Mouse (Mus musculus) mesoderm, embryonic 11.5 days (tissue): ENCODE results near the gene Bcor.
A peak's percentile ranks its signal among the peaks of the same experiment; 100 is the strongest.

Experiments used
- DNase-seq: peaks from one replicate; pipeline ENCODE4 v3.0.0-alpha.2; 2012; ENCODE audit warnings: low read depth, low spot score

The Bcor gene

GRCm38 (mm10) chrX:12127106-12127670 lies 33.0 kb downstream of the Bcor start:
- no peak for DNase-seq

- no peak for DNase-seq
Measured at GRCm38 (mm10) chrX:12126408-12127105, 33.6 kb downstream of the Bcor start.

GRCm38 (mm10) chrX:12124571-12124970 lies 35.6 kb downstream of the Bcor start:
- no peak for DNase-seq

GRCm38 (mm10) chrX:12123687-12124087 lies 36.5 kb downstream of the Bcor start:
- DNase-seq, result no peak

- DNase-seq, result peak; percentile 67
Measured at GRCm38 (mm10) chrX:12122594-12123331, 37.4 kb downstream of the Bcor start.

- no peak for DNase-seq
Measured at GRCm38 (mm10) chrX:12119476-12119875, 40.7 kb downstream of the Bcor start.

GRCm38 (mm10) chrX:12116128-12116527 lies 44.0 kb downstream of the Bcor start:
- no peak for DNase-seq

- DNase-seq, result no peak
Measured at GRCm38 (mm10) chrX:12112166-12112565, 48.0 kb downstream of the Bcor start.

- no peak for DNase-seq
Measured at GRCm38 (mm10) chrX:12110518-12110917, 49.6 kb downstream of the Bcor start.

GRCm38 (mm10) chrX:12105358-12105757 lies 54.8 kb downstream of the Bcor start:
- DNase-seq, result no peak

GRCm38 (mm10) chrX:12096783-12097526 lies 63.2 kb downstream of the Bcor start:
- no peak for DNase-seq

GRCm38 (mm10) chrX:12093371-12093770 lies 66.8 kb downstream of the Bcor start:
- DNase-seq, result no peak

GRCm38 (mm10) chrX:12091431-12092061 lies 68.6 kb downstream of the Bcor start:
- DNase-seq, result no peak

- DNase-seq, result no peak
Measured at GRCm38 (mm10) chrX:12090871-12091404, 69.2 kb downstream of the Bcor start.

GRCm38 (mm10) chrX:12090151-12090870 lies 69.8 kb downstream of the Bcor start:
- DNase-seq, result no peak

- no peak for DNase-seq
Measured at GRCm38 (mm10) chrX:12089353-12090081, 70.6 kb downstream of the Bcor start.

GRCm38 (mm10) chrX:12089027-12089340 lies 71.2 kb downstream of the Bcor start:
- no peak for DNase-seq

GRCm38 (mm10) chrX:12088301-12089026 lies 71.7 kb downstream of the Bcor start:
- no peak for DNase-seq

- no peak for DNase-seq
Measured at GRCm38 (mm10) chrX:12087511-12088300, 72.4 kb downstream of the Bcor start.
